Mouse (Mus musculus): Measurements from ENCODE around the gene Cyp2d22.

DNA sequence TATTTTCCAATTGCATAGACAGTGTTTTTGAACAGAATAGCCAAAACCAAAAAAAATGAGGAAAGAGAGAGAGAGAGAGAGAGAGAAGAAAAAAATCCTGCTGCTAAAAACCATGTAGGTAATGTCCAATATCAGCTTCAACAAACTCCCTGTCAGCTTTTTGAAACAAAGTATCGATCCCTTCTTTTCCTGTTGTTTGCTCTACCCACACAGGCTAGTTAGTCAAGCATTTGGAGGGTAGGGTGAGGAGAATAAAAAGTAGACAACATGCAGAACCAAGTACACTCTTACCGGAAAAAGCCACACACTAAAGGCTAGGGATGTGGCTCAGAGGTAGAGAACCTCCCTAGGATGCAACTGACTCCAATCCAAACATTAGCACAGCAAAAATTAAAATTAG is 5.7 kb upstream of the Cyp2d22 start:
- TF ChIP-seq CTCF (IDR thresholded peaks at IDR 0.05; ENCODE audit: low read depth, low read length) (no peak), POLR2A (IDR thresholded peaks at IDR 0.05; ENCODE audit: borderline replicate concordance, low read depth, low read length) (no peak)
